Mouse (Mus musculus) hindlimb bud, embryonic 11.5 days (tissue): ENCODE data around the gene Man2a2.

Experiments
- DNase-seq: peaks from one replicate; pipeline ENCODE4 v3.0.0-alpha.2; 2012; ENCODE audit warnings: low read depth, low spot score; ENCODE audit errors: extremely low spot score

Gene Man2a2

DNA sequence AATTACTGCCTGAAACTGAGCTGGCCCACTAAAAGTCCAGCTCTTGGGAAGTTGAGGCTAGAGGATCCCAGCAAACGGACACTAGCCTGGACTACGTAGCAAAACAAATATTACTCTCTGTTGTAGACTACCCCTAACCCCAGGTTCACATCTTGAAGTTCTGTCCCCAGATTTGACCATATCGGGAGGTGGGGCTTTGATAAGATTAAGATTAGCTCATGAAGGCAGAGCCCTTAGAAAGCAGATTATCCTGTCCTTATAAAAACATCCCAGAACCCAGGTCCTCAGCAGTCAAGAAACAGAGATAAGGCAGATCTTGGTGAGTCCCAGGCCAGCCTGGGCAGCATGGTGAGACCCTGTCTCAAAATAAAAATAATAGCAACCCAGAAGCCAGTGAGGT lies 991 bp upstream of the Man2a2 start:
- DNase-seq = no peak

DNA sequence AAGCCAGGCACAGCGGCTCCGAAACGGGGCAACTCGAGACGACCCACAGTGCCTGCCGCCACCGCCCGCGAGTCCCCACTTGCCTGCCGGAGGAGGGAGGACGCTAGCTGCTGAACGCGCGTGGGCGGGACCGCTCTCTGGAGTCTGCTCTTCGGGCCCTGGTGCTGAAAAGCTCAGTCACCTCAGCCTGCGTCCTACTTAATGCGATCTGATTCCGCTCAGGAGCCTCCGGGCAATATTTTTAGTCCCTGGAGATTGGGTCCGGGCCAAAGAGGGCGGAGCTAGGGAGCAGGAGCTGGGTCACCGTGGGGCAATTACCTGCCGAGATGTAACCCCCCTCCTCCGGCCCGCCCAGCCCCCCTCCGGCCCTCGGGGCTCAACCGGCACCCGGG lies 530 bp downstream of the Man2a2 start:
- no peak for DNase-seq

DNA sequence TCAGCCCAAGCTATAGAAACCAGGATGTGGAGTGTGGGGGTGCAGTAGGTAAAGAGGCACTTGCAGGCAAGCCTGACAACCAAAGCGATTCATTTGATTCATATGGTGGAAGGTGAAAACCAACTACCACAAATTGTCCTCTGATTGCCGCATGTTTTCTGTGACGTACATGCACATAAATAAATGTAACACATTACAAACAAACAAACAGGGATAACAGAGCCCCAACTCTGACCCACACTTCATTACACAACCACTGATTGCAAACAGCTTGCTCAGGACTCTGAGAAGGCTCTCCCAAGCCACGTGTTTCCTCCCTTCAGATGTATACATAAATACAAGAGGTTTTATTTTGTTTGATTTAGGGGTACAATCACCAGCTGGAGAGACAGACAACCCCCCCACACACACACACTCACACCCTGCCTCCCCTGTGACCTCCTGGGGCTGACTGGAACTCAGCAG lies 1.2 kb downstream of the Man2a2 start:
- DNase-seq = no peak

DNA sequence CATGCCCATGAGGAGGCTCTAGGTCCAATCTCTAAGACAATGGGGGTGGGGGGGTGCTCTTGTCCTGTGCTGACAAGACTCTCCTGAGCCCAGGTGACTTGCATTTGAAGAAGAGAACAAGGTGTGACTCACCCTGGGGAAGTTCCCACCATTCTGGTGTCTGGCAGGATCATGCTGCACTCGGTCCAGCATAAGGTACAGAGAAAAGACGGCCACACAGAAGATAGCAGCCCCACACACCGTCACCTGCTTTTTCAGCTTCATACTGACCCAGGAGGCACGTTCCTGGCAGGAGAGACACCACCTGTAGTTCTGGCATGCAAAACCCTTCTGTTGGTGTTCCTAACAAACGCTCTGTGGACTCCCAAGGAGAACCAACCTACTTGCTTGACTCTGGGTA lies 1.7 kb downstream of the Man2a2 start:
- DNase-seq = no peak

DNA sequence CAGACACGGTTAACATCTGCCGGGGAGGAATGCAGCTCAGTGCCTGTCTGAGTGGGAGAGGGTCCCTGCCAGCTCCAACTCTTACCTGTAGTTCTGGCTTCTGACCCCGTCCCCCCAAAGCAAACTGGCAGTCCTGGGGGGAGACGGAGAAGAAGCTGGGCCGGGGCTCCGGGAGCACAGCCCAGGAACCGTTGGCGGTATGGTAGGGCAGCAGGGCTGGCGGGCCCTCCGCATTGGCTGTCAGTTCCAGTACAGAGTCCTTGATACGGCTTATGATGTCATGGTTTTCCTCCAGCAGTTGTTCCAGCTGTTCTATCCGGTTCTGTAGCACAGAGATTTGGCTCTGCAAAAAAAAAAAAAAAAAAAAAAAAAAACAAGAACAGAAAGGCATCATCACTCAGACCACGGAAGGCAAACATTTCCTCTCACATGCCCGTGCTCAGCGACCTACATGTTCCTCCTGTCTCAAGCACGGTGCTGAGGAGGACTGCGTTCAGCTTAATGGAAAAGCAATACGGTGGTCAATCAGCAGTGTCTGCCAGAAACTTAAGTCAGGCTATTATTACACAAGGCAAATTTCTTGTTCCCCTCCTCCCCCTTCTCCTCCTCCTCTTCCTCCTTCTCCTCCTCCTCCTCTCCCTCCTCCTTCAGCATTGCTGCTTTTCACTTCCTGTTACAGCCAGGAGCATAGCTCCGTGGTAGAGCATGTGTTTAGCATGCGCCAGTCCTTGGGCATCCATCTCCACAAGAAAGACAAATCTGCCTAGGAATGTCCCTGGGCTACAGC lies 2.3 kb downstream of the Man2a2 start:
- DNase-seq = no peak

DNA sequence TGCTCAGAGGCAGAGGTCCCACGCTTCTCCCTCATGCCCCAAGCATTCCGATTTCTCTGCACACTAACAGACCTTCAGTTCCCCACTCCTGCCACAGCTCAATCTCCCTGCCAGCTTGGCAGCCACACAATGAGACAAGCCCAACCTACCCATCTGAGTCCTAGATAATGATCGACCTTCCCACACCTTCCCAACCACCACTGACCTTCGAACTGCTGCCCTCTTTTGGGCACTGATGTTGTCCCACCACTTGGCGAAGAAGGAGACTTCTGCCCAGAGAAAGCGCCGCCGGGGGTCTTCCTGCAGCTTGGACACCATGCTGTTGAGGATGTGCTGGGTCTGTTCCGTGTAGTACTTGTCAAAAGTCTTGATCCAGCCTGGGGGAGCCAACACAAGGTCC lies 3.2 kb downstream of the Man2a2 start:
- no peak for DNase-seq

DNA sequence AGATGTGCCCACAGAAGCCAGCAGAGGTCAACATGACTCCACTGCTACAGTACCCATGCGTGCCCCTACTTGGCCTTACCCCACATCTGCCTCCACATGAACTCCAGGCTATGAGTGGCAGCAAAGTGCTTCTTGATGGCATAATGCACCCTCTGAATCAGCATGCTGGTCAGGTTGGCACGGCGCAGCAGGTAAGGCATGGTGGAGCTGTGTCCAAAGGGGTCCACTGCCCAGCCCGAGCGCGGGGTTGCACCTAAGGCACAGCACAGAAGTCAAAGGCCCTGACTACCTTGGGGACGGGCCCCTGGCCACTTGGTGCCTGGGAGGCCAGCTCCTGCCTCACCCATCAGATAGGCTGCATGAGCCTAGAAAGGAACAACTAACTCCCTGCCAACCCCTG lies 3.9 kb downstream of the Man2a2 start:
- DNase-seq = no peak

DNA sequence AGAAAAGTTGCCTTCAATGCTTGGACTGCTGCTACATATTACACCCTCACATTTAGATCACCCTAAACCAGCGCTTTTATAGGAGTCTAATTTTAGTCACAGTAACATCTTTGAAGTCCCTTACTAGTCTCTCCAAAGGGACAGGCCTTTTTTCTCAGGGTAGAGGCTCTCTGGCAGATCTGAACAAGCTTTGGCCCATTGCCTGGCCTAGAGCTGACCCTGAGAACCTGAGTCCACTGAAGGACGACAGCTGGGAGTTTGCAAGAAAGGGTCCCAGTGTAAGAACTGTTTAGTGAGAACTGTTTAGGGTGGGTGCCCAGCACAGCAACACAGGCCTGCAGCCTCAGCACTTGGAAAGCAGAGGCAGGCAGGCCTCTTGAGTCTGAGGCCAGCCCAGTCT lies 5.4 kb downstream of the Man2a2 start:
- DNase-seq = no peak

DNA sequence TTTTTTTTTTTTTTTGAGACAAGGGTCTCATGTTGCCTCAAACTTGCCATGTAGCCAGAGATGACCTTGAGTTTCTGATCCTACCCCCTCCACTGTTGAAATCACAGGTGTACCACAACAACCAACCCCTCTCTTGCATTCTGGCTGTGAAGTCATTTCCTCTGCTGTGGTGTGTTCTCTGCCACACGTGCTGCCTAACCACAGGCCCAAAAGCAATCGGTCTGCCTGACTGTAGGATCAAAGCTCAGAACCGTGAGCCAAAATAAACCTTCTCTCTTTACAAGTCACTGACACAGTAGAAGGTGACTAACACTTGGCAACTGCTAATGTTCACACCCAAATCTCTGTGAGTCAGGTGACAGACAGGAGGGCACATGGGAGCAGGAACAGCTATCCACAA lies 10.7 kb downstream of the Man2a2 start:
- DNase-seq = no peak

DNA sequence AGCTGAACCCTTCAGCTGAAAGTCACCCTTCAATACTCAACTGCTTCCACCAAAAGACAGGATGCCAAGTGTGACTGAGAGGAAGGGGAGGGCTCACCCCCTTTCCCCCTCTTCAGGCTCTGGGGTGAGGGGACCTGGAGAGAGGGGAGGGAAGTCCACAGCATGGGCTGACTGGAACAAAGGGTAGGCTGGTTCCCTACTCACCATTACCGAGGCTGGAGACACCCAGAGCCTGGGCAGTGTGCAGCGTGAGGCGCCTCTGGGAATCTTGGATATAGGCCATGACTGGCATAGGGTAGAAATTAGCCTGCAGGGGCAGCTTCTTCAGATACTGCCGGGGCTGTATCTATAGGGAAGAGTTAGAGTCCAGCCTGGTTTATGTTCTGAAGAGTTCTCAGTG lies 13.1 kb downstream of the Man2a2 start:
- DNase-seq = no peak

DNA sequence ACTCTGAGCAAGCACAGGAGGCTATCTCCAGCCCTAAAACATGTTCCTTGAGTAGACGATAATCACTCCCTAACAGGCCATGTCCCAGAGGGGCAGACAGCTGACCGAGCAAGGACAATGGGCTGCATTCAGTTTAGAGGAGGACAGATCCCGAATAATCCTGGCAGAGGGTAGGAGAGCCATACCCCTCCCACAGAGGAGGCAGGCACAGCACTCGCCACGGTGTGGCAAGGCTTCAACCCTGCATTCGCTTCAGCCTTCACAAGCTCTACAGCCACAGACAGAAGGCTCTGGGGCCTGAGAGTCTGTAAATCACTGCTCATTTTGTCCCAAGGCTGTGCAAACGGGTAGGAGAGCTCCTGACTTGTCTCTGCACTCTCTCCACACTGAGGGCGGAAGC lies 14.0 kb downstream of the Man2a2 start:
- no peak for DNase-seq

DNA sequence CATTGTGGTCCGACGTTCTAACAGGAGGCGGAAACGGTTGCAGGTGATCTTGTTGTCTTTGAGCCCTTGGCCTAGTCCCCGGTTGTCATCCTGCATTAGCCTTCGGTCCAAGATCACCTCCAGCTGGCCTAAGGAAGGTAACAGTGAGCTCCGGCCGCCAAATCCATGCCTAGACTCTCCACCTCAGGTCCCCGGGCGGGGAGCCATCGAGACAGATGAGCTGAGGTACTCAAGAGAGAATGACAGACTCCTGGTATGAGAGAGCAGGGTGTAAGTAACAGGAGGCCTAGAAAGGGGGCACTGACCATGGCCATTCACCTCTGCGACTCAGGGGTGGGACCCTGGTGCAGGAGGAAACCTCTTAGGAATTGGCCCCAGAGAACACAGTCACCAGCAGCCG lies 14.8 kb downstream of the Man2a2 start:
- DNase-seq = no peak

DNA sequence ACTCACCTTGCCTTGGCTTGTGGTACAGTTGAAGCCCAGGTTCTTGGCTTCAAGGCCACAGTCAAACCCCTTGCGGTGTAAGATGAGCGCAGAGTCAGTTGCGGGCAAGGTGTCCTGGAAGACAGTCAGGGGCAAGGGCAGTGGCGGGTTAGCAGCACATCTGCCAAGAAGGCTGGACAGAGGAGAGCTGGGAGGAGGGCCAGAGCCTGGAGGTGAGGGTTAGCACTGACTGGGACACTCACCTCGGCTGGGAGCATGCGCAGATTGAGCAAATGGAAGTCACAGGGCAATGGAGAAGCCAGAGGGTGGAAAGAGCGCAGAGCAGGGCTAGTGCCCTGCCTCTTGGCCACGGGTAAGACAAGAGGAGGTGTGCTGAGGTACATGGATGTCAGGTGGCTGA lies 18.3 kb downstream of the Man2a2 start:
- no peak for DNase-seq

DNA sequence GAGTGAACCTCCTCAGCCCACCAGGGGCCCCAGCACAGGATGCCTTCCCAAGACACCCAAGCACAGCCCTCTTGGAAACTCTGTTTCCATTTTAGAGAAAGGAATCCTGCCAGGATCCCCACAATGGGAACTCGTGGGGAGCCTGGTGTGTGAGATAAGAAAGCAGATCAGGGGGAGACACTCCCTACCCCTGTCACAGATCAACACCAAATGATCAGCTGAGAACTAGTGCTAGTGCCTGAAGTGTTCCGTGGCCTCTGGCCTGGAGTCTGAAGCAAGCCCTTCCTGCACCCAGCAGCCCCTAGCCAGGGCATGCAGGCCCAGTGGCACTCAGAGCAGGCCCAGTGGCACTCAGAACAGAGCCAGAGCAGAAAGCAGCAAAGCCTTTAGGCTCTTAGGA lies 20.4 kb downstream of the Man2a2 start:
- no peak for DNase-seq

DNA sequence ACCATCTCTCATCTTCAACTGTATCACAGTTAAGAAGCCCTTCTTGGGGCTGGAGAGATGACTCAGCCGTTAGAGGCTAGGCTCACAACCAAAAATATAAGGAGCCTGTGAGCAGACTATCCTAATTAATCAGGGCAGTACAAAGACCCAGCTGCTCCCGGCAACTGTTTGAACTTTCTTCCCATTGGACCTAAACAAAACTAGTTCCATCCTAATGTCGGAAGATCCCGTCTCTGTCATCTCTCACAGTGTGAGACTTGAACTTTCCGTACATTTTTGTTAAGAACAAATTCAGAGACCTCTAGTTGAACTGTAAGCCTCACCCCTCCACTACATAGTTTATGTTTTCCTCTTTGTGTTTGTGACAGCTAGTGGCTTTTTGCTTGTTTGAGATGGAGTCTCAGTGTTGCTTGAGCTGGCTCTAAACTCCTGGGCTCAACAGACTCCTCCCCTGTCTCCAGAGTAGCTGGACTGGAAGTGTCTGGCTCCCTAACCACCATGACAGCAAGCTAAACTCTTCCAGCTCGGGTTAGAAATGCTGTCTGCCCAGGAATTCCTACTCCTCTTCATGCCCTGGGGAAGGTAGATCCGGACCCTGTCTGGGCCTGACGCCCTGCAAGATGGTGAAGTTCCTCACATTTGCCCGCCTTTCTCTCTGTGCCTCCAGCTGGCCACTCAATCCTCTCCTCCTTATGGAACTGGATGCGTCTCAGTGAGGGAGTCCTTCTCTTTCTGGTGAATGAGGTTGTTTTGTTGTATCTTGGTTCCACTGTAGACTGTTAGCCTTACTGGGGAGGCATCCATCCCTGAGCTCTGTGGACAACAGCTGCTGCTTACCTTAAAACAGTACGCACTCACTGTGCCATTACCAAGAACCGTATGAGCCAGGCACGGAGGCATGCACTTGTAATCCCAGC lies 23.2 kb downstream of the Man2a2 start:
- no peak for DNase-seq

DNA sequence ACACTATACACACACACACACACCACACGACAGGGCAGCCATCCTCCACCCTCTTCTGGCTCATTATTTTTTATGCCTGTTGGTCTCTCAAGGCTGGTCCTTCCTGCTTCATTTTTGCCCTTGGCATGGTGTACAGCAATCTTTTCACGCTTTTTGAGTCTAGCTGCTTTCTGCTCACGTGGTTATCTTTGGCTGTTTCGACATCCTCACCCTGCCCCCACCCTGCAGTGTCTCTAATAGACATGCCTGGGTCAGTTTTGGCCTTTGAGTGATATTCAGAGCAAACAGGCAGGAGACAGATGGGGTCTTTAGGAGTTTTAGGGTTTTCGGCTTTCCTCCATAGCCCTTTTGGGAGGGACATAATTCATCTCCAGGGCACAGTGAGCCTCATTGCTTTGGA lies 24.3 kb downstream of the Man2a2 start:
- DNase-seq = no peak

DNA sequence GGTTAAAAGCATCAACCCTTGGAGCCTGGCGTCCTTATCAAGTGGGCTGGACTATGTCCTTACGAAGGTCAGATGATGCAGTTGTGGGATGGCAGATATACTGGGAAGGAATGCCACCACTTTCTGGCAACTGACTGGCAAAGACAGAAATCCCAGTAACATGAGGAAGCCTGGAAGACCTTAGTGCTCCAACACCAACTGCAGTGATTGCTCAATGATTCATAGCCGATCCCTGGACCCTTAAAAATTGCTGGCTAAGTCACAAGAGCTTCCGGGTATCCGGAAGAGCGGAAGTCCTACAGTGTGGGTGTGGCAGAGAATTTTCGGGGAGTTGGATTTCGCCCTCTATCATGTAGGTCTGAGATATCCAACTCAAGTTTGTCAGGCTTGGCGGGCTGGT lies 25.0 kb downstream of the Man2a2 start:
- DNase-seq = no peak

DNA sequence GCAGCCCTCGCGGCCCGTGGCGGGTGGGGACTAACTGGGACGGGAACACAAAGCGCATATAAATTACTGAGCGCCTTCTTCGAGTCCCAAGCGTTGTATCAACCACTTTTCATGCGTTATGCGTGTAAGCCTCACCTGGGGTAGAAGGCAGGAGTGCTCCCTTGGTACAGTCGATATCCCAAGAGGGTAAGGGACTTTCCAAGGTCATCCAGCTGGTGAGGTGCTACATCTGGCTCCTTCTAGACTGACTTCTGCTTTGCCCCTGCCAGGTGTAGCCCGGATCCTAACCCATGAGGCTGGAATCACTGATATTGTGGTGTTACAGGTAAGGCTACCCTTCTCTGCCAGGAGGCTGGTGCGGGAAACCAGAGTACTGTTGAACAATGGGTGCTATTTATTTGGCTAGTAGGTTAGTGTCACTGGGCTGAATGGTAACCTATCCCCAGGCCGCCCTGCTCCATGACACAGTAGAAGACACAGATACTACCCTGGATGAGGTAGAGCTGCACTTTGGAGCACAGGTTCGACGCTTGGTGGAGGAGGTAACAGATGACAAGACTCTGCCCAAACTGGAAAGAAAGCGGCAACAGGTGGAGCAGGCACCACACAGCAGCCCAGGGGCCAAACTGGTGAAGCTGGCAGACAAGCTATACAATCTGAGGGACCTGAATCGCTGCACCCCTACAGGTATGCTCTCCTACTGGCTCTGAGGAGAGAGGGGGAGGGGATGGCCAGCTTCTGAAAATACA lies 27.7 kb downstream of the Man2a2 start:
- no peak for DNase-seq

DNA sequence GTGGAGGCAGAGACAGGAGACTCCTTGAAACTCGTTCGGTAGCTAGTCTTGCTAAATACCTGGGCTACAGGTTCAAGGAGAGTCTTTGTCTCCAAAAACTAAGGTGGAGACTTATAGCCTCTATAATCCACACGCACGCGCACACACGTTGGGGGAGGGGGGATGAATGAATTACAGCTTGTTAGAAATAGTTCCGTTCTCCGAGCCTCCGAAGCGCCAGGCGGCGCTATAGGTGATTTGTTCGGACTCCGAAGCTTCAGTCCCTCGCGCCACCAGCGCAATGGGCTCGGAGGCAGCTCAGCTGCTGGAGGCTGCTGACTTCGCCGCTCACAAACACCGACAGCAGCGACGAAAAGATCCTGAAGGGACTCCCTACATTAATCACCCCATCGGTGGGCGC lies 28.3 kb downstream of the Man2a2 start, which contains the start of gene Hddc3:
Hddc3 (plus strand) TSS at position 247 of the 400 bp plus-strand sequence.
- peak; percentile 99 for DNase-seq

DNA sequence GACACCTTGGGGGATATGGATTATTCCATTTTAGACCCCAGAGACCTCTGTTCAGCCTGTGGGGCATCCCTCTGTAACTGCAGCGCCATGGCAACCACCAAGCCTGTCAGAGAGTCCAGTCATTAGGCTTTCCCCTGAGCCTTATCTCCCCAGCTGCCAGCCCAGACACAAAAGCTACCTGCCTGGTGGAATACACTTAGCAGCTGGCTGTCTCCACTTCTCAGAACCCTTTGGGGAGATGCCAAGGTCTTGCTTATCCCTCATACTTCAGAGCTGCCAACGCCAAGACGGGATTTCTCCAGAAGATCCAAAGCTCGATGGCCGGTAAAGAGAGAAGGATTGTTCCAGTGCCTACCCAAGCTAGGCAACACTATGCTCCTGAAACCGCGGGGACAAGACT lies 29.4 kb downstream of the Man2a2 start:
- DNase-seq = no peak

DNA sequence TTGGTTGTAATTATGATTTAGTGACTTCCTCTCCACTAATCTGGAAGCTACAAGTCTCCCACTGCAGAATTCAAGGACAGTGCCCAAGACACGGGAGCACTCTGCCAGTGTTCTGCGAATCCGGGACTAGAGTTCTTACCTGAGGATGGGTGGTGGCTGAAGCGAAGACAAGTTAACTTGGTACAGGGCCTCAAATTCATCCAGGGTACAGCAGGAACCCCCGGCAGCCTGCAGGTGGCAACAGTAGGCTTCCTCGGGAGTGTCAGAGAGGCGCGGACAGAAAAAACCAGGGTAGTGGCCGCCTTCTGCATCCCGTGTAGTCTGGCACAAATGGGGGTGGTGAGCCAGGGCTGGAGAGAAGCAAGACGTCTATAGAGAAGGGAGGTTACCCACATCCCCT lies 30.4 kb downstream of the Man2a2 start, which contains the start of gene Unc45a:
Unc45a (minus strand) TSS at position 213 of the 400 bp plus-strand sequence.
- peak; percentile 44 for DNase-seq
